Mouse (Mus musculus): ENCODE measurements at regions not wholly inside any gene's neighbourhood (a gene's known extent, or its start where the extent isn't known, plus 50 kb on each side); places are given as distances from the start of the nearest gene placed in this dataset.

DNA sequence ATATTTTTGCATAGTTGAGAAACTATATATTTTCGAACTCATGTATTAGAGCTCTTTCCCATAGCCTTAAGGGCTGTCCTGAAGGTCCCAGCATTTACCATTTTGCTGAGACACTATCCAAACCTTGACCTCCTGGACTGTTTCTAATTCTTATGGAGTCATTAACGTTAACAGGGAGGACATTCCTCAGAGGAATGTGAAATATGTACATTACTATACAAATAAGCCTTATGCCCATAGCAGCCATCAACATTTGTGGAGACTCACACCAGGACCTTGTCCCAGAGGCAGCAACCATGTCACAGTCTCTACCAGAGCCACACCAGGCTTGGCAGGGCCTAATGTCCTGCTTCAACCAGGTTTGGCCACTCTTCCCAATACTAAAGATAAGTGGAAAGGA is 54.6 kb upstream of the Atp13a3 start:
- Histone ChIP-seq H3K9me3 (no peaks in the 10 kb centered on the region), H3K4me2 (replicated peaks) (no peak overlapping the region), H3K4me3 (replicated peaks) (no peak overlapping the region), H3K36me3 (no peaks in the 10 kb centered on the region), H3K27me3 (replicated peaks) (no peaks in the 10 kb centered on the region), H3K4me1 (replicated peaks) (no peaks in the 10 kb centered on the region), H3K27ac (no peak overlapping the region), H3K9ac (no peak overlapping the region)
- no peak for ATAC-seq
- 61% methylated on average over 2 of the region's 2 CpGs for WGBS

DNA sequence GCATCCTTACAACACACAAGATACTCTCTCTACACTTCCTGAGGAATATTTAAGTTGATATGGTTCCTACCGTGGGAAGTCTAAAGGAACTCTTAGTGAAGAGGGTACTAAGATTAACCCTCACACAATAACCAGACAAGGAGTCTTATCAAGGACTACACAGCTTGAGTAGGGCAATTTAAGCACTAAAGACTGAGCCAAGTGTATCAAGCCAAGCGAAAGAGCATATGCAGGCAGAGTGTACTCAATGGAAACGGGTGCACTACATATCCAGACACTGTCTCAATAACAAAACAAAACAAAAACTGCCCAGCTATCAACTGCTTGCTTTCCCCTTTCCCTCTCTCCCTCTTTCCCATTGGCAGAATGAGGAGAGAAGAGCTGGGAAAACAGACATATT is 52.1 kb upstream of the Atp13a3 start:
- Histone ChIP-seq H3K27ac (no peak overlapping the region), H3K36me3 (no peaks in the 10 kb centered on the region), H3K9me3 (no peaks in the 10 kb centered on the region), H3K4me2 (replicated peaks) (no peak overlapping the region), H3K27me3 (replicated peaks) (no peaks in the 10 kb centered on the region), H3K4me3 (replicated peaks) (no peak overlapping the region), H3K4me1 (replicated peaks) (no peaks in the 10 kb centered on the region), H3K9ac (no peak overlapping the region)
- no peak for ATAC-seq
- 79% methylated on average over 3 of the region's 3 CpGs for WGBS

- 82% methylated on average over 5 of the region's 5 CpGs for WGBS
- H3K4me3 ChIP-seq (replicated peaks) = no peak overlapping the region
- no peak for ATAC-seq
- no peaks in the 10 kb centered on the region for H3K9me3 ChIP-seq
- H3K27me3 ChIP-seq (replicated peaks) = no peaks in the 10 kb centered on the region
- H3K9ac ChIP-seq = no peak overlapping the region
- no peaks in the 10 kb centered on the region for H3K4me1 ChIP-seq (replicated peaks)
- no peak overlapping the region for H3K27ac ChIP-seq
- H3K36me3 ChIP-seq = no peaks in the 10 kb centered on the region
- H3K4me2 ChIP-seq (replicated peaks) = no peak overlapping the region
These were observed 51.6 kb upstream of the Atp13a3 start for GRCm38 (mm10) chr16:30457335-30457734.

DNA sequence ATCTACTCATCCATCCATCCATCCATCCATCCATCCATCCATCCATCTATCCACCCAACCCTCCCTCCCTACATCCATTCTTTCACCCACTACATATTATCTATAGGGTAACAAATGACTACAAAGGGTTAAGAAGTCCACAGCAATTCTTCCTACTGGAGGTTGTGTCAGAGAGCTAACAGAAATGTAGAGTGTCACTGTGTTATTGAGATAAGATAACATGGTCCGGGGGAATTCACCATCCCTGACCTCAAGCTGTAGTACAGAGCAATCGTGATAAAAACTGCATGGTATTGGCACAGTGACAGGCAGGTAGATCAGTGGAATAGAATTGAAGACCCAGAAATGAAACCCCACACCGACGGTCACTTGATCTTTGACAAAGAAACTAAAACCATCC is 50.9 kb upstream of the Atp13a3 start:
- H3K27me3 ChIP-seq (replicated peaks) = no peaks in the 10 kb centered on the region
- ATAC-seq = peak; percentile 86
- no peaks in the 10 kb centered on the region for H3K4me1 ChIP-seq (replicated peaks)
- H3K36me3 ChIP-seq = no peaks in the 10 kb centered on the region
- H3K4me2 ChIP-seq (replicated peaks) = no peak overlapping the region
- H3K9me3 ChIP-seq = no peaks in the 10 kb centered on the region
- no peak overlapping the region for H3K27ac ChIP-seq
- WGBS = 62% methylated on average over 4 of the region's 4 CpGs
- H3K9ac ChIP-seq = no peak overlapping the region
- H3K4me3 ChIP-seq (replicated peaks) = no peak overlapping the region

All from intestine, embryonic 15.5 days (tissue).